Mouse (Mus musculus): Measurements from ENCODE around the gene Depdc5. TPM values are rescaled to one million over a fixed set of nuclear protein-coding genes. Genes with fewer than 3 reads are reported as not detected.

Depdc5 gene
- total RNA-seq, 2 experiments from 2014 or later, result 57.2 to 57.9 TPM

DNA sequence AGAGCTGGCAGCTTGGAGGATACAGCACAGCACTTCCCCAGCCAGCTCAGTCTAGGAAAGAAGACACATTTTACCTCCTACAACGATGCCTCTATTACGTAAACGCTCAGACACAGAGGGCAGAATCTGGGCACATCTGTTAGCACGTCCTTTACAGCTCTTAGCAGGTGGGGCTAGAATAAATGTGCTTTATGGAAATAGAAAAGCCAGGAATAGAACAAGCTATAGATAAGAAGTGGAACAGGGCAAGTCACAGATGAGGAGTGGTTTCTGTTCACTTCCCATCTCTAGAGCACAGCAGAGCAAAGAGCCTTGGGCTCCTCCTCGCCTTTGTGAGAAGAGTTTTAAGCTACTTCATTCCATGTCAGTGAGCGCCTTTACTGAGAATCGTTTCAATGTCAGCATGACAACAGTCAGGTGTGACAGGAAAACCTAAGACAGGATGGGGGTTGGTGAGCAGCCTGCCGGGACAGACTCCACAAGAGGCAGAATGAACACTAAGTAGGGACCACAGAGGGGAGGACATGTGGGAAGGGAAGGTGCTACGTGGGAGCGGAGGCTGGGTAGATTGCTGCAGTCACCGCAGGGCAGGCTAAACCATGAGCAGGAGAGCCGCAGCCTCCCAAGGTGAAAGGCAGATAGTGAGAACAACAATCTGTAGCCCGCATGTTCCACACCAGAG, 126.6 kb downstream of the Depdc5 start:
- peak in 1 of 2 experiments; percentile 44 for DNase-seq (ENCODE audit: extremely low spot score in 1 of 2, low spot score in 2 of 2)
- intact Hi-C loops (cut with DNase I), result loop anchor here (5.0 kb wide), 1 partner anchor 32 kb away; no protein-coding TSS in a partner anchor

DNA sequence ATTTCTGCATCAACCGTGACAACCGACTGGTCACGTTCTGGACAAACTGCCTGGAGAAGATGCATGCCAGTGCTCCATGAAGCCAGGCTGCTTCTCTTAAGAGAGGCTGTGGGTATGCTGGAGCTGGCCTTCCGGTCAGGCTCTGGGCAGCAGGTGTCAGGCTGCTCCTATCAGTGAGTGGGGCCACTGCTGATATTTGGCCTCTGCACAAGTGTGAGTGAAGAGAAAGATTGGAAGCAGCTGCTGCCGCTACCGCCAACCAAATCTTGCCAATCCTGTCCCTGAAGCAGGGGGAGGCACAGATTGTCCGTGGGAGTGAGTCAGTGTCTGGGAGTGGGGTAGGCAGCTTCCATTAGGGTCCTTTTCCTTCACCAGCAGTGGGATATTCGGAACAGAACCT, 127.7 kb downstream of the Depdc5 start:
- intact Hi-C loops (cut with DNase I), result no loop called here
- DNase-seq (ENCODE audit: extremely low spot score in 1 of 2, low spot score in 2 of 2), result no peak

- intact Hi-C loops (cut with DNase I), result no loop called here
These were observed 131.0 kb downstream of the Depdc5 start for GRCm38 (mm10) chr5:32994471-32994870.

GRCm38 (mm10) chr5:32995756-32996155, 132.3 kb downstream of the Depdc5 start:
- no peak for DNase-seq (ENCODE audit: extremely low spot score in 1 of 2, low spot score in 2 of 2)
- intact Hi-C loops (cut with DNase I), result no loop called here

More at GRCm38 (mm10) chr5:32994471-32994870, 131.0 kb downstream of the Depdc5 start:
- DNase-seq (ENCODE audit: extremely low spot score in 1 of 2, low spot score in 2 of 2), result no peak

GRCm38 (mm10) chr5:32996560-32996959, 133.1 kb downstream of the Depdc5 start:
- no peak for DNase-seq (ENCODE audit: extremely low spot score in 1 of 2, low spot score in 2 of 2)
- intact Hi-C loops (cut with DNase I), result no loop called here

GRCm38 (mm10) chr5:32997686-32998085, 134.2 kb downstream of the Depdc5 start:
- no peak for DNase-seq (ENCODE audit: extremely low spot score in 1 of 2, low spot score in 2 of 2)
- intact Hi-C loops (cut with DNase I), result no loop called here

DNA sequence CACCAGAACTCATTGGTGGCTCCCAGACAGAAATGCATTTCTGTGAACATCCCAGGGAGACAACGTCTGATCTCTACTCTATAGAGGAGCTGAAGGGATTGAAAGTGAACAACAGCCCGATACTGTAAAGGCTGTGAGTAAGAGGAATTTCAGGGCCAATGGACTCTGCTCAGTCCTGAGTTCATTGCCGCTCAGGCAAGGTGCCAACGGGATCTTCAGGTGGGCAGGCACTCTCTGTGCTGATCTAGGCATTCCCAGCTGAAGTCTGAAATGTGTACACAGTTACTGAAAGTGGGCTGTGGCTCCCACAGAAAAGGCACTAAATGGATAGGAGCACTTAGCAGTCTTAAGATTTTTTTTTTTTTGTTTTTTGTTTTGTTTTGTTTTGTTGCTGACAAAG, 135.3 kb downstream of the Depdc5 start:
- intact Hi-C loops (cut with DNase I), result no loop called here
- DNase-seq (ENCODE audit: extremely low spot score in 1 of 2, low spot score in 2 of 2), result no peak

GRCm38 (mm10) chr5:33001111-33001510, 137.6 kb downstream of the Depdc5 start:
- intact Hi-C loops (cut with DNase I), result no loop called here
- DNase-seq (ENCODE audit: extremely low spot score in 1 of 2, low spot score in 2 of 2), result peak; percentile 52 to 64

DNA sequence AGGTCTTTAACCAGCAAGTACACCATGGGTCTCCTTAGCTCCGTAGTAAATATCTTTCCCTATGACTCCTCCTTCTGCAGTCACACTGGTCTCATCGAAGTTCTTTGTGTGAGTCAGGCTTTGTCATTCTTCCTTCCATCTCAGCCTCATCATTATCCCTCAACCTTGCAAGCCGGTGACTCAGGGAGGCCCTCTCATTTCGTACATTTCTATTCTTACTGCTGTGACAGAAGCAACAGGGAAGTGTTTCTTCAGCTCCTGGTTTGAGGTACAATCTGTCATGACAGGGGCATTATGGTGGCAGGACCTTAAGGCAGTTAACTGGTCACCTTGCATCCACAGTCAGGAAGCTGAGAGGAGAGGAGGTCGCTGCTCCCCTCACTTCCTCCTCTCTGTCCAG, 139.3 kb downstream of the Depdc5 start:
- DNase-seq (ENCODE audit: extremely low spot score in 1 of 2, low spot score in 2 of 2), result no peak

DNA sequence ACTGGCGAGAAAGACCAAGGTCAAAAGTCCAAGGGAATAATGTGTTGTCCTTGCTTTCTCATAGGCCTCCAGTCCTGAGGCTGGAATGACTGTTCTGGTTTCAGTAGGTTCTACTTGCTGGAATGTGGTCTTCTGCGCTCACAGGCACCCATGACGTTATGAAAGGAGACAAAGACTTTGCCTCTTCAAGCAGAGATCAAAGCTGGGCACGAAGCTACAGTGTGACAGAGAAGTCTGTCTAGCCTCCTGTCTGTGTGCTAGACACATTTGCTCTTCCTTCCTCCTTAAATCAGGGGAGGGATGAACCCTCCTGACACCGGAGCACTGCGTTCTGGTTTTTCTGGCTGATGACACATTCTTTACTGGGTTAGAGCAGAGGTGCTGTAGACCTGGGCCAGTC, 140.0 kb downstream of the Depdc5 start:
- intact Hi-C loops (cut with DNase I), result no loop called here

More for the DNA sequence above, 139.3 kb downstream of the Depdc5 start:
- intact Hi-C loops (cut with DNase I), result no loop called here

GRCm38 (mm10) chr5:33004110-33004509, 140.6 kb downstream of the Depdc5 start:
- intact Hi-C loops (cut with DNase I), result no loop called here
- no peak for DNase-seq (ENCODE audit: extremely low spot score in 1 of 2, low spot score in 2 of 2)

More for the DNA sequence above, 140.0 kb downstream of the Depdc5 start:
- no peak for DNase-seq (ENCODE audit: extremely low spot score in 1 of 2, low spot score in 2 of 2)

- intact Hi-C loops (cut with DNase I), result no loop called here
- no peak for DNase-seq (ENCODE audit: extremely low spot score in 1 of 2, low spot score in 2 of 2)
These were observed 142.1 kb downstream of the Depdc5 start for GRCm38 (mm10) chr5:33005442-33006145.

- intact Hi-C loops (cut with DNase I), result no loop called here
These were observed 143.2 kb downstream of the Depdc5 start for GRCm38 (mm10) chr5:33006670-33007069.

DNA sequence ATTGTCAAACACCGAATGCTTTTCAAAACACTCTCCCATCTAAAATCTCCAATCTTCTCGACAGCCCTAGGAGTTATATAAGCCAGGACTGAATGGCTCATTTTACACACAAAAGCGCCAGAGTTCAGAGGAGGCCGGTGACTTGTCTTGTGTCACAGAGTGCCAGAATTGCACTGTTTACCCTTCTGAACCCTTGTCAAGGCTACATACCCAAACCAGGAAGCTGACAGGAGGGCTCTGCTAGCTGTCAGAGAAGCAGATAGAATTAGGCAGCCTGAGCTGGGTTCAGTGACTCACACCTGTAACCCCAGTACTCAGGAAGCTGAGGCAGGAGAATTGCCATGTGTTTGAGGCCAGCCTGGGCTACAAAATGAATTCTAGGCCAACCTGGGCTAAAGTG, 143.9 kb downstream of the Depdc5 start:
- no peak for DNase-seq (ENCODE audit: extremely low spot score in 1 of 2, low spot score in 2 of 2)
- intact Hi-C loops (cut with DNase I), result no loop called here

More at GRCm38 (mm10) chr5:33006670-33007069, 143.2 kb downstream of the Depdc5 start:
- DNase-seq (ENCODE audit: extremely low spot score in 1 of 2, low spot score in 2 of 2), result peak; percentile 65 to 81

- intact Hi-C loops (cut with DNase I), result no loop called here
- DNase-seq (ENCODE audit: extremely low spot score in 1 of 2, low spot score in 2 of 2), result no peak
These were observed 145.8 kb downstream of the Depdc5 start for GRCm38 (mm10) chr5:33009301-33009700.

- intact Hi-C loops (cut with DNase I), result no loop called here
- no peak for DNase-seq (ENCODE audit: extremely low spot score in 1 of 2, low spot score in 2 of 2)
These were observed 146.6 kb downstream of the Depdc5 start for GRCm38 (mm10) chr5:33009818-33010812.

DNA sequence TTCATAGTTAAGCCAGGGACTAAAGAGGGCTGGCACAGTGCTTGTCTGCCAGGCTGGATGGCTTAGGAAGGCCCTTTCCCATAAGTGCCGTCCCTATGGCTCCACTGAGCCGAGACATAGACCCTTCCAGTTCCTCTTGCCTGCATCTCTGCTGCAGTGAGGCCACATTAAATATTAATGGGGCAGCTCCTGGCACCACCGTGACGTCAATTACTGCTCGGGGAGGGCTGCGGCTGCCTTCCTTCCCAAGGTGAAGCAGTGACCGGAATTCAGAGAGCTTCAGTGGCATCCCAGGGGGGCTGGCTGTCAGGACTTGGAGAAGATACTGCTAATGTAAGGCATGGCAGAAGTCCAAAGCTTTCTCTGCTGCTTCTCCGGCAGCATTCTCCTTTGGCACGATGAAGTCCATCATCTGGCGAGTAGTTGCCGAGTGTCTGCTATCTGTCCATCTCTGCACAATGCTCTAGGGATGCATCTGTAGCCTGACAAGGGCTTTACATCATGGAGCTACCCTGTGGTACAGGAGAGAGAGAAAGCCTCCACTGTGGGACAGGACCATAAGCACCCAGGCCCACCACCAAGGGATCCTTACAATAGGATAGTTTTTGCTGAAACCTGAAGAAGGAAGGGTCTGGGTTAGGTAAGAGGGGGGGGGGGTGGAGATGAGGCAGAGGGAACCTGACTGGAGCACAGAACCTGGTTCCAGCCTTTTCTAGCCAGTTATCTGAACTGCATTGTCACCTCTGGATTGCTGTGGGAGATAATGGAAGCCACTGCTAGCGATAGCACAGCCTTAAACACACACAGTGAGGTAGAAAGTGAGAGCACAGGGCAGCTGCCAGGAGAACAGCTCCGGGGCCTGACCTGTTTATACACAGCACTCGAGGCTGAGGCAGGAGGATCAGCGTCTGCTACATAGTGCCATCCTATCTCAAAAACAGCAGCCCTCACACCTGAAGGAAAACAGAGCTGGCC, 147.9 kb downstream of the Depdc5 start:
- intact Hi-C loops (cut with DNase I), result no loop called here
- DNase-seq (ENCODE audit: extremely low spot score in 1 of 2, low spot score in 2 of 2), result no peak

DNA sequence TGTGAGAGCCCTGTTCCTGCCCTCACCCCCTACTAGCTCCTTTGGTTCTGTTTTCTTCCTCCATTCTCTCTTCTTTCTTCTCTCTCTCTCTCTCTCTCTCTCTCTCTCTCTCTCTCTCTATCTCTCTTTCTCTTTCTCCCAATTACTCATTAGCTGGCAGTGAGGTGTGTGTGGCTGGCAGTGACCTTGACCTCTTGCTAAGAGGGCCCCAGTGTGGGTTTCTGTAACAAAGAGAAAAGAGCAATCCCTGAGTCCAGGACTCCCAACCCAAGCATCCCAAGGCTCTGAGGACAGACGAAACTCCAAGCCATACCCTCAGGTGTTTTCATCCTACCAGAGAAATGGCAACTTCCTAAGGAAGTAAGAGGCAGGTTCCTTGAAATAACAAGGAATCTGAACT, 150.6 kb downstream of the Depdc5 start:
- DNase-seq (ENCODE audit: extremely low spot score in 1 of 2, low spot score in 2 of 2), result no peak
- intact Hi-C loops (cut with DNase I), result no loop called here
